Mouse (Mus musculus): ENCODE measurements around the gene Lipm. TPM values are rescaled to one million over a fixed set of nuclear protein-coding genes. Genes with fewer than 3 reads are reported as not detected.

The Lipm gene
- polyA plus RNA-seq, 1 experiment from 2014 or later = not detected

DNA sequence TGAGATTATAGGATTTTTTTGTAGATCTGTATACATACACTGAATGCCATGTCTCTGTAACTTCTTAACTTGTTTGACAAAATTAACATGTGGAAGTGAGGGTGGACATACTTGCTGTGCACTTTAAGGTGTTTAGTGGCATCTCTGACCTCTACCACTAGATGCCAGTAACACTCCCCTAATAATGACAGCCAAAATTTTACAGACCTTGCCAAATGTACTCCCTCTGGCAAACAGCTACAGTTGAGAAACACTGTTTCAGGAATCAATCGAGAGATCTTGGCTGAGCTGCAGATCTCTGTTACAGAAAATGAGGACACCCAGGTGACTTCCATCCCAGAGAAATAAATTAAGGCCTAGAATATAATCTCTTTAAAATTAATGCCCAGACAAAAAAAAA, 4.5 kb upstream of the Lipm start:
- Histone ChIP-seq H3K4me2 (ENCODE audit: low read depth, low read length) (no peak overlapping the region), H3K9me3 (replicated peaks; ENCODE audit: control insufficient read depth, low read length) (no peaks in the 10 kb centered on the region), H3K36me3 (ENCODE audit: control insufficient read depth, insufficient read depth) (no peaks in the 10 kb centered on the region), H3K27me3 (ENCODE audit: control insufficient read depth, insufficient read depth, low read depth, low read length) (no peaks in the 10 kb centered on the region), H3K4me3 (ENCODE audit: low read depth, low read length) (no peak overlapping the region), H3K27ac (ENCODE audit: low read length) (no peak overlapping the region), H3K9ac (ENCODE audit: low read depth, low read length) (no peak overlapping the region), H3K4me1 (ENCODE audit: control insufficient read depth, low read depth, low read length) (no peaks in the 10 kb centered on the region)
- no peak for ATAC-seq (ENCODE audit: low read depth)
- 30% methylated on average over 1 of the region's 1 CpGs for WGBS (ENCODE audit: insufficient replicate concordance)

DNA sequence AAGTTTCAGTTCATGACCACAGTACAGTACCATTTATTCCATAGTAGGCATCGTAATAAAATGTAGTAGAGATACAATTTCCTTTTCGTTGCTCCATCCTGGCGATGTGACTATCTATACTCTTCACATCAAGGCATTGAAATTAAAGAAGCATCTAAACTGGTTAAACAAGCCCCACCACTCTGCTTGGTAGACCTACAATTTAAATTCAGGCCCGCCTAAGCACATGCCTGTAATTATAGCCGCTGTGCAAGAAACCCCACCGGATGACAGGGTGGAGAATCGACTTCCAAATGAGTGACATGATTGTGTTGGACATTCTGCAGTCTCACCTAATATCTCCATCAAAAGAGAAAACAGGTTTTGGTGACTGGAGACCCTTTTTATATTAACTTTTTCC, 1.2 kb downstream of the Lipm start:
- Histone ChIP-seq H3K9ac (ENCODE audit: low read depth, low read length) (no peak overlapping the region), H3K4me1 (ENCODE audit: control insufficient read depth, low read depth, low read length) (no peaks in the 10 kb centered on the region), H3K4me2 (ENCODE audit: low read depth, low read length) (no peak overlapping the region), H3K36me3 (ENCODE audit: control insufficient read depth, insufficient read depth) (no peaks in the 10 kb centered on the region), H3K27ac (ENCODE audit: low read length) (no peak overlapping the region), H3K4me3 (ENCODE audit: low read depth, low read length) (no peak overlapping the region), H3K27me3 (ENCODE audit: control insufficient read depth, insufficient read depth, low read depth, low read length) (no peaks in the 10 kb centered on the region), H3K9me3 (replicated peaks; ENCODE audit: control insufficient read depth, low read length) (no peaks in the 10 kb centered on the region)
- 73% methylated on average over 7 of the region's 7 CpGs for WGBS (ENCODE audit: insufficient replicate concordance)
- no peak for ATAC-seq (ENCODE audit: low read depth)

DNA sequence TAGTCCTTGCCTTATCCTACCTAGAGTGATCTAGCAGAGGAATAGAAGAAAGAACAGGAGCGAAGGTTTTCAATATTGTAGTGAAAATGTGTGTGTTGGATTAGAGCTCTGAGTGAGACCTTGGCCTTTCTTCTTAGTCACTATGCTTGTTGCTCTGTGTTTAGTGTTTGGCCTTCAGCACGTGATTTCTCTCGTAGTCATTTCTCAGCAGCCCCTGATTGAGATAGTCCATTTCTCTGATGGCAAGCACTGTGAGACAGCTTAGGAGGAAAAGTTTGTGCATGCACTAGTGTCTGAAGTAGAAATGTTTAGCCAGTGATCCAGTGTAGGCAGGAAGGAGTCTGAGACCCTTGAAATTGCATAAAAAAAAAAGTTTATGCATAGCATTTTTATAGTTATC, 4.1 kb downstream of the Lipm start:
- no peak for ATAC-seq (ENCODE audit: low read depth)

DNA sequence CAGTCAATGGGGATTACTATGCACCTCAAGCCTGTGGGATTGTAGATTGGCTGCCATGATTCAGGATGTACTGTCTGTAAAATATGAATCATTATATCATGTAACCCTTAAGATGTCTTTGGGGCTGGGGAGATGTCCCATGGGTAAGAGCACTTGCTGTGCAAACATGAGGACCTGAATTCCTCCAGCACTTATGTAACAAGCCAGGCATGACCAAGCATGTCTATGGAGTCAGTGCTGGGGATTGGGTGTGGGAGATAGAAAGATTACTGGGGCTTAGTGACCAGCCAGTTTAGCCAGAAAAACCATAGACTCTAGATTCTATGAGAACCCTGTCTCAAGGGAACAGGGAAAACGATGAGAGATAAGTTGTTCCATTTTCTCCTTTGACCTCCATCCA, 18.4 kb downstream of the Lipm start:
- 55% methylated on average over 1 of the region's 1 CpGs for WGBS (ENCODE audit: insufficient replicate concordance)
- Histone ChIP-seq H3K4me2 (ENCODE audit: low read depth, low read length) (no peak overlapping the region), H3K27ac (ENCODE audit: low read length) (no peak overlapping the region), H3K9me3 (replicated peaks; ENCODE audit: control insufficient read depth, low read length) (no peaks in the 10 kb centered on the region), H3K36me3 (ENCODE audit: control insufficient read depth, insufficient read depth) (no peaks in the 10 kb centered on the region), H3K4me1 (ENCODE audit: control insufficient read depth, low read depth, low read length) (no peaks in the 10 kb centered on the region), H3K4me3 (ENCODE audit: low read depth, low read length) (no peak overlapping the region), H3K9ac (ENCODE audit: low read depth, low read length) (no peak overlapping the region), H3K27me3 (ENCODE audit: control insufficient read depth, insufficient read depth, low read depth, low read length) (no peaks in the 10 kb centered on the region)
- ATAC-seq (ENCODE audit: low read depth) = no peak

More for the DNA sequence above, 4.1 kb downstream of the Lipm start:
- no peaks in the 10 kb centered on the region for H3K27me3 ChIP-seq (ENCODE audit: control insufficient read depth, insufficient read depth, low read depth, low read length)
- no peak overlapping the region for H3K4me2 ChIP-seq (ENCODE audit: low read depth, low read length)
- no peak overlapping the region for H3K4me3 ChIP-seq (ENCODE audit: low read depth, low read length)
- WGBS (ENCODE audit: insufficient replicate concordance) = 61% methylated on average over 3 of the region's 3 CpGs
- no peaks in the 10 kb centered on the region for H3K9me3 ChIP-seq (replicated peaks; ENCODE audit: control insufficient read depth, low read length)
- H3K36me3 ChIP-seq (ENCODE audit: control insufficient read depth, insufficient read depth) = no peaks in the 10 kb centered on the region
- no peaks in the 10 kb centered on the region for H3K4me1 ChIP-seq (ENCODE audit: control insufficient read depth, low read depth, low read length)
- no peak overlapping the region for H3K9ac ChIP-seq (ENCODE audit: low read depth, low read length)
- no peak overlapping the region for H3K27ac ChIP-seq (ENCODE audit: low read length)

DNA sequence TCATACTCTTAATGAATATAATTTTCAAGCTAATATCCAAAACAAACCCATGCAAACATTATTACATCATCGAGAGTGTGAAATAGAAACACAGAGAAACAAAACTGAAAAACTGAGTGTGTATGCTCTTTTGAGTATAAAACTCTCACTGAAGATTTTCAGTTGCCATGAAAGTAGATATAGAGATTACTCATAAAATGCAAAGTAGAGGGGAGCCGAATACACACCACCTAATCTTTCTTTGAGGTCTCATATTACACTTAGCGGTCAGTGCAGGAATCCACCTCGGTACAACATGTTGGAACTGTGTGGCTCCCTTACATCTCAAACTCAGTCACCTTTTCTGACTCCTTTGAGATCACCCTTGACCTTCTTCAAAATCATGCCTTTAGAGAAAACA, 18.9 kb downstream of the Lipm start:
- no peaks in the 10 kb centered on the region for H3K27me3 ChIP-seq (ENCODE audit: control insufficient read depth, insufficient read depth, low read depth, low read length)
- H3K9ac ChIP-seq (ENCODE audit: low read depth, low read length) = no peak overlapping the region
- no peak overlapping the region for H3K4me3 ChIP-seq (ENCODE audit: low read depth, low read length)
- WGBS (ENCODE audit: insufficient replicate concordance) = 58% methylated on average over 4 of the region's 4 CpGs
- no peak for ATAC-seq (ENCODE audit: low read depth)
- no peaks in the 10 kb centered on the region for H3K9me3 ChIP-seq (replicated peaks; ENCODE audit: control insufficient read depth, low read length)
- no peaks in the 10 kb centered on the region for H3K36me3 ChIP-seq (ENCODE audit: control insufficient read depth, insufficient read depth)
- H3K4me1 ChIP-seq (ENCODE audit: control insufficient read depth, low read depth, low read length) = no peaks in the 10 kb centered on the region
- H3K27ac ChIP-seq (ENCODE audit: low read length) = no peak overlapping the region
- H3K4me2 ChIP-seq (ENCODE audit: low read depth, low read length) = no peak overlapping the region

DNA sequence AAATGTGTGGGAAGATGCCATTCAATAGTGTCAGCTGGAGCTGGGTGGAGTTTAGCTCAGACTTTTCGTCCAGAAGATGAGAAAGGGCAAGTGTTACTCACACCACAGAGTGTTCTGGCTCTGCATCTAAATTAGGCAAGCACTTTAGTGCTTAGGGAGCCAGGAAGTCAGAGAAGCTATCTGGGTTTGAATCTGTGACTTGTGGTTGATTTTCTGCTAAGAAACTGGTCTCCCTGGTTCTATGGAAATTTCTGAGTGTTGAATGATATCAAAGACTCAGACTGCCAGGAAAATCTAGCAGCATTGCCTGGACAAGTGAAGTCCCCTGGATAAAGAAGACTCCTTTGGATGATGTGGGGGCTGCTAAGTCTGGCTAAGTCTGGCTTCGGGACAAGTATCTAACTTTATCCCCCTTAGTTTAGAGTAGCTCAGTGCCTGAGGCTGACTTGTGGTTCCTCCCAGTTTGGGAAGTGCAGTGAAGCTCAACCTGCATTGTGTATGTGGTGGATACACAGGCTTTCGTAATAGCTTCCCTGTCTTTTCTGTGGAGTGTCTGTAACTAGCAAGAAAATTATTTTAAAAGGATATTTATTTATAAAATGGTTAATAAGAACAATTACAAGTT, 19.5 kb downstream of the Lipm start:
- Histone ChIP-seq H3K9me3 (replicated peaks; ENCODE audit: control insufficient read depth, low read length) (no peaks in the 10 kb centered on the region), H3K36me3 (ENCODE audit: control insufficient read depth, insufficient read depth) (no peaks in the 10 kb centered on the region), H3K4me2 (ENCODE audit: low read depth, low read length) (no peak overlapping the region), H3K27ac (ENCODE audit: low read length) (no peak overlapping the region), H3K9ac (ENCODE audit: low read depth, low read length) (no peak overlapping the region), H3K27me3 (ENCODE audit: control insufficient read depth, insufficient read depth, low read depth, low read length) (no peaks in the 10 kb centered on the region), H3K4me3 (ENCODE audit: low read depth, low read length) (no peak overlapping the region), H3K4me1 (ENCODE audit: control insufficient read depth, low read depth, low read length) (no peaks in the 10 kb centered on the region)
- no peak for ATAC-seq (ENCODE audit: low read depth)
- WGBS (ENCODE audit: insufficient replicate concordance) = 24% methylated on average over 3 of the region's 3 CpGs

DNA sequence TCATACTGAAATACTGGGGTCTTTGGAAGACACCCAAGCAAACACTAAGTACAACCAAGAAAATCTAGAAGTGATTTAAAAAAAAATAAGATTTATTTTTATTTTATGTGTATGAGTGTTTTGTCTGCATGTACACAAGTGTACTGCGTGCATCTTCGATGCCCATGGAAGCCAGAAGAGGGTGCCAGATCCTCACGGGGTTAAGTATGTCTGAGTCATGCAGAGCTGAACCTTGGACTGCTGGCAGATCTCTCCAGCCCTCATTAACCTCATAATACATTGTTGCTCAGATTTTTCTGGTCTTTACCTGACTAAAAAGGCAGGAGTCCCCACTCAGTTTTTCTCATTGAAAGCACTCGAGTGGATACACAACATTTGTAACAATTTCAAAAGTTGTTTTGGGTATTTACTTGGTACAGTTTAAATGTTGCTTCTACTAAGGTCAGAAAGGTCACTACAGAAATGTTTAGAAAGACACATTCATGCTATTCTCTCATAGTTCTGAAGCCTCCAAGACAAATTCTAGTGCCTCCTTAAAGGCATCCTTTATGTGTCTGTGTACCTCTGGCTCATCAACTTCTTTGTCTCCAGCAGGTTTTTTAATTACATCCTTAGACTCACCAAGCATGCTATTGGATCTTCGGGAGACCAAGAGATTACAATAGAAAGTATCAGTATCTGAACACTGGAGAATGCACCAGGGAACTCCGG, 38.1 kb downstream of the Lipm start:
- Histone ChIP-seq H3K9ac (ENCODE audit: low read depth, low read length) (no peak overlapping the region), H3K4me1 (ENCODE audit: control insufficient read depth, low read depth, low read length) (no peaks in the 10 kb centered on the region), H3K4me3 (ENCODE audit: low read depth, low read length) (no peak overlapping the region), H3K27ac (ENCODE audit: low read length) (no peak overlapping the region), H3K4me2 (ENCODE audit: low read depth, low read length) (no peak overlapping the region), H3K27me3 (ENCODE audit: control insufficient read depth, insufficient read depth, low read depth, low read length) (no peaks in the 10 kb centered on the region), H3K9me3 (replicated peaks; ENCODE audit: control insufficient read depth, low read length) (no peaks in the 10 kb centered on the region), H3K36me3 (ENCODE audit: control insufficient read depth, insufficient read depth) (no peaks in the 10 kb centered on the region)
- no peak for ATAC-seq (ENCODE audit: low read depth)
- 63% methylated on average over 6 of the region's 6 CpGs for WGBS (ENCODE audit: insufficient replicate concordance)

DNA sequence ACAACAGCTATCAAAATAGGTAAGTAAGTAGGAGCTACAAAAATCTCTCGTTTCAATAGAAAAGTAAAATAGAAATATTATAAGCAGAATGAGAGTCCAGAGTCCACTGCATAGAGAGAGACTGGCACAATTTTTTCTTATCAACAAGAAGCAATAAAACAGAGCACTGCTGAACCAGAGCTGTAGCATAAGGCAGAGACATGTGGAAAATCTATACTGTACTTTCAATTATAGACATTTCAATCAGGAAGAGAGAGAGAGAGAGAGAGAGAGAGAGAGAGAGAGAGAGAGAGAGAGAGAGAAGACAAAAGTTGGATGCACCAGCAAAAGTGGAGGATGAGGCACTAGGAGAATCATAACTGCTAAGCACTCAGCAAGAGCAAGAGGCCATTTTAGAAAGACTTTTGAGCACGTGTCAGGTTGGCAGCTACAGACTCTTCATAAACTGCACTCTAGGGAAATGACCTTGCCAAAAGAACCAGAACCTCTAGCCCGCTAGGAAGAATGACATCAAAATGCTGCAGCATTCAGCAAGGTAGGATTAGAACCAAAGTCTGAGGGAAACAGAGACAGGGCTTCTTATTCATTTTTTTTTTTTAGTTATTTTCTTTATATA, 38.8 kb downstream of the Lipm start:
- Histone ChIP-seq H3K4me2 (ENCODE audit: low read depth, low read length) (no peak overlapping the region), H3K4me1 (ENCODE audit: control insufficient read depth, low read depth, low read length) (no peaks in the 10 kb centered on the region), H3K27ac (ENCODE audit: low read length) (no peak overlapping the region), H3K27me3 (ENCODE audit: control insufficient read depth, insufficient read depth, low read depth, low read length) (no peaks in the 10 kb centered on the region), H3K36me3 (ENCODE audit: control insufficient read depth, insufficient read depth) (no peaks in the 10 kb centered on the region), H3K4me3 (ENCODE audit: low read depth, low read length) (no peak overlapping the region), H3K9me3 (replicated peaks; ENCODE audit: control insufficient read depth, low read length) (no peaks in the 10 kb centered on the region), H3K9ac (ENCODE audit: low read depth, low read length) (no peak overlapping the region)
- 57% methylated on average over 3 of the region's 3 CpGs for WGBS (ENCODE audit: insufficient replicate concordance)
- no peak for ATAC-seq (ENCODE audit: low read depth)

DNA sequence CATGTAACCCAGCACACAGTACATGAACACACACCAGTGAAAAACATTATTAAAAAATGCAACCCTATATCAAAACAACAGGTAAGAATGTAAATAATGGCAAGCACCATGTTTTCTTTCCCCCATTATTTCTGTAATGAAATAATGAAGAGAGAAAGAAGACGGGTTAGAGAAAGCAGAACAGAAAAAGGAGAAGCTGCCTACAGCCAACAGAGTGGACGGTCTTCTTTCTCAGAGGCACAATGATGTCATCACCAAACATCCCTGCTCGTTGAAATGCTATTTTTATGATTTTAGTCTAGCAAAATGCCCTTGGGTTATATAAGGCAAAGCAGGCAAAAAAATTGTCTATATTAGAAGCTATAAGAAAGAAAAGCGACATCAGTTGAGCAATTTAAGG, 47.7 kb downstream of the Lipm start:
- no peak overlapping the region for H3K4me2 ChIP-seq (ENCODE audit: low read depth, low read length)
- no peaks in the 10 kb centered on the region for H3K9me3 ChIP-seq (replicated peaks; ENCODE audit: control insufficient read depth, low read length)
- no peak overlapping the region for H3K4me3 ChIP-seq (ENCODE audit: low read depth, low read length)
- ATAC-seq (ENCODE audit: low read depth) = no peak
- H3K36me3 ChIP-seq (ENCODE audit: control insufficient read depth, insufficient read depth) = no peaks in the 10 kb centered on the region
- H3K27ac ChIP-seq (ENCODE audit: low read length) = no peak overlapping the region
- H3K27me3 ChIP-seq (ENCODE audit: control insufficient read depth, insufficient read depth, low read depth, low read length) = no peaks in the 10 kb centered on the region
- no peaks in the 10 kb centered on the region for H3K4me1 ChIP-seq (ENCODE audit: control insufficient read depth, low read depth, low read length)
- WGBS (ENCODE audit: insufficient replicate concordance) = 33% methylated on average over 4 of the region's 4 CpGs
- no peak overlapping the region for H3K9ac ChIP-seq (ENCODE audit: low read depth, low read length)
